Mouse (Mus musculus) megakaryocyte, embryonic 14.5 days (primary cell): ENCODE data around the gene Tbc1d8.

Source experiments
- FLI1 ChIP-seq: IDR thresholded peaks from 2 replicates; pipeline ENCODE4 v1.6.1; 2012; ENCODE audit warnings: low read length, inconsistent platforms, mixed read lengths
- GATA1 ChIP-seq: IDR thresholded peaks from 3 replicates; pipeline ENCODE4 v1.6.1; 2012; ENCODE audit warnings: mixed read lengths, low read length, inconsistent platforms, borderline replicate concordance

DNA sequence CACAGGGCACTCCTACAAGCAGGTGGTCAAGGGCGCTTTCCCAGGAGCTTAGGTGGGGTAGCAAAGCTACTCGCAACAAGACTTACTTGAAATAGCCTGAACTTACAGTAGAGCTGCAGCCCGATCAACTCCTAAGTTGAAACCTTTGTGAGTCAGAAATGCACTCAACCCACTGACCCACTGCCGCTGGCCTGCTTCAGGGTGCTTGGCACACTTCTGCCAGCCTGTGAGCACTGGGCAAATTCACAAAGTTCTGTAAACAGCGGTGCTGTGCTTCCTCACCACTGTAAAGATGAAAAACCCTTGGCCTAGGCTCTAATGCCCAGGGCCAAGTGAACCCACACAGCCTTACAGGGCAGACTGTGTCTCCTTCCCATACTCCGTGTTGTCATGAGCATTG lies 57.6 kb downstream of the Tbc1d8 start:
- TF ChIP-seq GATA1 (no peak), FLI1 (no peak)
